Mouse (Mus musculus) liver, embryonic 14.5 days (tissue): ENCODE measurements around the gene Klhl30. TPM values are rescaled to one million over a fixed set of nuclear protein-coding genes. Genes with fewer than 3 reads are reported as not detected.

Experiments
- ATAC-seq: fragments of 200-750 bp; cut with Nextera tagmentation; 2 replicates; pipeline ENCODE4 v1.8.0; 2017; ENCODE audit warnings: moderate number of reproducible peaks, mild to moderate bottlenecking, moderate library complexity; ENCODE audit not compliant: insufficient read depth
- DNase-seq, 3 experiments: peaks; one replicate each; pipeline ENCODE4 v3.0.0-alpha.2; 2012 to 2013; ENCODE audit warnings: low read depth in 3 of 3, low spot score in 3 of 3
- H3K27ac ChIP-seq: fragments of 300-500 bp; sonication (generic); 2 replicates; pipeline ENCODE4 v1.5.1; 2014; ENCODE audit warnings: moderate library complexity, mild to moderate bottlenecking, control low read depth, inconsistent platforms
- H3K27me3 ChIP-seq: fragments of 300-500 bp; sonication (generic); 2 replicates; pipeline ENCODE4 v1.6.1; 2014; ENCODE audit warnings: mild to moderate bottlenecking, low read length, moderate library complexity; ENCODE audit not compliant: control insufficient read depth, insufficient read depth
- H3K36me3 ChIP-seq: fragments of 300-500 bp; sonication (generic); replicated peaks from 2 replicates; pipeline ENCODE4 v1.6.1; 2014; ENCODE audit warnings: low read depth; ENCODE audit not compliant: control insufficient read depth, insufficient read depth
- H3K4me1 ChIP-seq, 2 experiments: fragments of 200-500 bp in 1 of 2; fragments of 300-500 bp in 1 of 2; sonication (generic) in 1 of 2; replicated peaks; 2 replicates each; pipeline ENCODE4 v1.6.1; 2012 to 2014; ENCODE audit warnings: antibody characterized with exemption in 1 of 2, inconsistent platforms in 1 of 2, low read length in 1 of 2; ENCODE audit not compliant: control insufficient read depth in 2 of 2, insufficient read depth in 2 of 2
- H3K4me2 ChIP-seq: fragments of 300-500 bp; sonication (generic); 2 replicates; pipeline ENCODE4 v1.6.1; 2014; ENCODE audit warnings: low read depth, mild to moderate bottlenecking, control low read depth, moderate library complexity
- H3K4me3 ChIP-seq, 2 experiments: fragments of 200-500 bp in 1 of 2; fragments of 300-500 bp in 1 of 2; sonication (generic) in 1 of 2; 2 replicates each; pipeline ENCODE4 v1.5.1; 2012 to 2014; ENCODE audit warnings: low read depth in 2 of 2, low read length in 2 of 2, mild to moderate bottlenecking in 2 of 2, control low read depth in 1 of 2, inconsistent platforms in 1 of 2, moderate library complexity in 1 of 2; ENCODE audit not compliant: insufficient read depth in 1 of 2
- H3K9ac ChIP-seq: fragments of 300-500 bp; sonication (generic); replicated peaks from 2 replicates; pipeline ENCODE4 v1.6.1; 2014; ENCODE audit warnings: mild to moderate bottlenecking, control low read depth, moderate library complexity
- H3K9me3 ChIP-seq: fragments of 300-500 bp; sonication (generic); 2 replicates; pipeline ENCODE4 v1.6.1; 2016; ENCODE audit warnings: low read length, mixed read lengths; ENCODE audit not compliant: control insufficient read depth
- CTCF ChIP-seq: IDR thresholded peaks from 2 replicates; pipeline ENCODE4 v1.5.1; 2016; ENCODE audit warnings: antibody characterized with exemption, low read depth, control low read depth
- EP300 ChIP-seq: IDR thresholded peaks from 2 replicates; pipeline ENCODE4 v1.6.1; 2016; ENCODE audit warnings: antibody characterized with exemption, low read depth
- WGBS: fragments of 180-500 bp; shearing (Covaris S2); extraction: QIAGEN DNeasy Blood & Tissue Kit; methylation state at CpG from one replicate; pipeline ENCODE4 v1.1.7; 2014; ENCODE audit not compliant: insufficient replicate concordance; 5-methylcytosine and 5-hydroxymethylcytosine counted together
- polyA plus RNA-seq, 2 experiments: library from polyadenylated mRNA; depleted of rRNA in 1 of 2; stranded (reverse) in 1 of 2; unstranded in 1 of 2; fragments of >200 nt; fragmentation: Nextera tagmentation in 1 of 2; extraction: Ambion mirVana in 1 of 2; gene quantifications; 2 replicates each; pipeline versions ENCODE4 v1.2.1 to v1.2.3; 2012 to 2014

The Klhl30 gene
- polyA plus RNA-seq, 2 experiments, result 0.02 TPM; not detected in 1

GRCm38 (mm10) chr1:91312273-91312672 is 38.5 kb upstream of the Klhl30 start:
- Histone ChIP-seq H3K9ac (no peak overlapping the region), H3K9me3 (no peaks in the 10 kb centered on the region), H3K4me2 (no peak overlapping the region), H3K27me3 (no peaks in the 10 kb centered on the region), H3K27ac (no peak overlapping the region), H3K4me1 (no peaks in the 10 kb centered on the region), H3K36me3 (peaks cover 33% of the 10 kb centered on the region), H3K4me3 (no peak overlapping the region)
- TF ChIP-seq EP300 (no peak), CTCF (no peak)
- ATAC-seq (no peak), DNase-seq (no peak)
- WGBS, result 84% methylated on average over 4 of the region's 4 CpGs

- H3K4me2 ChIP-seq, result no peak overlapping the region
- TF ChIP-seq EP300 (no peak), CTCF (no peak)
- 70% methylated on average over 5 of the region's 5 CpGs for WGBS
- no peaks in the 10 kb centered on the region for H3K27me3 ChIP-seq
- no peak overlapping the region for H3K9ac ChIP-seq
- no peaks in the 10 kb centered on the region for H3K9me3 ChIP-seq
- DNase-seq (no peak), ATAC-seq (no peak)
- H3K36me3 ChIP-seq, result peaks cover 27% of the 10 kb centered on the region
- no peak overlapping the region for H3K27ac ChIP-seq
- H3K4me3 ChIP-seq, result no peak overlapping the region
- no peaks in the 10 kb centered on the region for H3K4me1 ChIP-seq
Measured at GRCm38 (mm10) chr1:91313251-91313650, 37.6 kb upstream of the Klhl30 start.

GRCm38 (mm10) chr1:91317656-91318055 is 33.2 kb upstream of the Klhl30 start:
- Histone ChIP-seq H3K27ac (no peak overlapping the region), H3K4me2 (no peak overlapping the region), H3K9me3 (no peaks in the 10 kb centered on the region), H3K9ac (no peak overlapping the region), H3K4me1 (no peaks in the 10 kb centered on the region; a peak in 1 of 4 replicates), H3K4me3 (no peak overlapping the region), H3K27me3 (no peaks in the 10 kb centered on the region), H3K36me3 (no peaks in the 10 kb centered on the region; the same call in 1 of the 2 replicates)
- TF ChIP-seq EP300 (no peak), CTCF (no peak)
- 67% methylated on average over 6 of the region's 6 CpGs for WGBS
- DNase-seq (no peak), ATAC-seq (no peak)

- Histone ChIP-seq H3K27ac (no peak within 1 kb of the TSS), H3K4me2 (no peak within 1 kb of the TSS), H3K4me3 (no peak within 1 kb of the TSS), H3K9ac (no peak within 1 kb of the TSS), H3K36me3 (no peaks in the 10 kb centered on the region), H3K27me3 (no peaks in the 10 kb centered on the region), H3K9me3 (no peaks in the 10 kb centered on the region), H3K4me1 (no peaks in the 10 kb centered on the region; a peak in 1 of 4 replicates)
- peak; percentile 36 for ATAC-seq
- TF ChIP-seq CTCF (no peak), EP300 (no peak)
- no peak for DNase-seq
- WGBS, result 41% methylated on average over 19 of the region's 19 CpGs
Measured at GRCm38 (mm10) chr1:91321760-91322438, 28.9 kb upstream of the Klhl30 start, which contains the start of gene Espnl. Gene Espnl (plus strand): TSS chr1:91322075.

- Histone ChIP-seq H3K36me3 (no peaks in the 10 kb centered on the region), H3K27ac (no peak overlapping the region), H3K27me3 (no peaks in the 10 kb centered on the region), H3K4me3 (no peak overlapping the region), H3K9me3 (no peaks in the 10 kb centered on the region), H3K9ac (no peak overlapping the region), H3K4me1 (no peaks in the 10 kb centered on the region; a peak in 1 of 4 replicates), H3K4me2 (no peak overlapping the region)
- no peak for TF ChIP-seq EP300
- no peak for TF ChIP-seq CTCF
- 67% methylated on average over 2 of the region's 2 CpGs for WGBS
- ATAC-seq, result no peak
- DNase-seq, result no peak
Measured at GRCm38 (mm10) chr1:91324646-91325045, 26.2 kb upstream of the Klhl30 start.
